Mouse (Mus musculus) lung, postnatal 25 days (tissue): ENCODE data around the gene Zfp512b.

ENCODE experiments used
- DNase-seq: peaks from one replicate; pipeline ENCODE4 v3.0.0; 2022; ENCODE audit warnings: low spot score

Gene Zfp512b

DNA sequence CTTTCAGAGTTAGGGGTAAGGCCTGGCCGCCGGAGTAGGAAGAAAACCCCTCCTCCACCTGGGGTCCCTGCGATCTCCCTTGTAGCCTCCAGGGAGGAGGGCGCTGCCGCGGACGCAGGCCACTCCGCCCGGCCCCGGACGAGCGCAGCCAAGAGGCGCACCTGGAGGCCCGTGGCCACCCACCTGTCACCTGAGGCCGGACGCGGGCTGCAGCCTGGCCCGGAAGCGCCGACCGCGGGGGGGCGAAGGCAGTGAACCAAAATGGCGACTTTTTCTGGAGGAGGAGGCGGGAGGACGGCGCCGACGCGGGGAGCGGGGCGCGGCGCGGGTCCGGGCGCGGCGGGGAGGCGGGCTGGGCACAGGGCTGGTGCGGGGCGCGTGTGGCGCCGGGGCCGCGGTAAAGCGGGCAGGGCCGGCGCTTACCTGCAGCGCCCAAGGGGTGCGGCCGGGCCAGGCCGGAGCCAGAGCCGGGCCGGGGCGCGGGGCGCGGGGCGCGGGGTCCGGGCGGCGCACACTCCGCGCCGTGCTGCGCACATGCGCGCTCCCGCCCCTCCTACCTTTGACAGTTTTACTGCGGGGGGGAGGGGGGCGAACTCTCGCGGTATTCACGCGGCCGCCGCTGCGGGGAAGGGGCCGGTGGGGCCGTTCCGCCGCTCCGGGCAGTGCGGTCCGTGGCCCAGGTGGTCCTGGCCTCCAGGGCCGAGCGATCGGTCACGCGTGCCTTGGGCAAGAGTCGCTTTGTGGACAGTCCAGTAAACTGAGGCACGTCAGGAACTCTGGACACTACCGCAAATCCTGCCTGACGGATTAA is at the start of gene Zfp512b:
TSS of gene Zfp512b (minus strand) at position 573 of the 811 bp plus-strand sequence.
- peak; percentile 66 for DNase-seq

DNA sequence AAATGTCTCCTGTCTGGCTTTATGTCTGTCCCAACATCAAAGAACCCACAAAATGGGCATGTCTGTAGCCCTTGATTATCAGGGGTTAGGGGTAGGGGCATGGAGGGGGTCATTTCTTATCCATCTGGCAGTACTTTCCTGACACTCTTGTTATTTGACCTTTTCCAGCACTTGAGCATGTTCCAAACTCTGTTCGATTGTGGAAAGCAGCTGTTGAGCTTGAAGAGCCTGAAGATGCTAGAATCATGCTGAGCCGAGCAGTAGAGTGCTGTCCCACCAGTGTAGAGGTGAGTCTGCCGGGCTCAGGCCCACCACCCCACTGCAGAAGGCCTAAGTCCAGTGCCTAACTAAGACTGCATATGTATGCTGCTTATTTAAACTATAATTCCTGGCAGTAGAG is 43.3 kb upstream of the Zfp512b start:
- no peak for DNase-seq

DNA sequence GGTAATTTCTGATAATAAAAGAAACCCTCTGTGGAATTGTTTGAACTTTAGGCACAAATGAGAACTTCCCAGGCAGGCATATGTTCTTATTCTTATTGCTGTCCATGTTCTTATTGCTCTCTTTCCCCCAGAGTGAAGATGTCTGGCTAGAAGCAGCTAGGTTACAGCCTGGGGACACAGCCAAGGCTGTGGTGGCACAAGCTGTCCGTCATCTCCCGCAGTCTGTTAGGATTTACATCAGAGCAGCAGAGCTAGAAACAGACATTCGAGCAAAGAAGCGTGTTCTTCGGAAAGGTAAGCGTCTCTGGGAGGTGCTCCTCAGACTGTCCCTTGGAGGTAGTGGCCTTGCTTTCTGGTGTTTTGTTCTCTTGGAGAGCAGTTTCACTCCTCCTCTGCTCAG is 40.0 kb upstream of the Zfp512b start:
- no peak for DNase-seq

DNA sequence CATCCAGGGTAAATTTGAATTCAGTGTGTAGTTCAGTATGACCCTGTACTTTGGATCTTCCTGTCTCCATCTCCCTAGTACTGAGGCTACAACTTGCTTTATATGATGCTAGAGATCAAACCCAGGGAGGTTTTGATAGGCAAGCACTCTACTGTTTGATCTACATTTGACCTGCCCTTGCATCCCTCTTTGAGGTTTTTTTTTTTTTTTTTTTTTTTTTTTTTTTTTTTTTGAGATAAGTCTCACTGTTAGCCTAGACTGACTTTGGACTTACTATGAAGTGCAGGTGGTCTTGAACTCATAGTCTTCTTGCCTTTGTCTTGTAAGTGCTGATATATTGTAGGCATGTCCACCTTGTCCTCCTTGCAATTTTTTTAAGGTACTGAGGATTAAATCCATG is 35.9 kb upstream of the Zfp512b start:
- DNase-seq: no peak

DNA sequence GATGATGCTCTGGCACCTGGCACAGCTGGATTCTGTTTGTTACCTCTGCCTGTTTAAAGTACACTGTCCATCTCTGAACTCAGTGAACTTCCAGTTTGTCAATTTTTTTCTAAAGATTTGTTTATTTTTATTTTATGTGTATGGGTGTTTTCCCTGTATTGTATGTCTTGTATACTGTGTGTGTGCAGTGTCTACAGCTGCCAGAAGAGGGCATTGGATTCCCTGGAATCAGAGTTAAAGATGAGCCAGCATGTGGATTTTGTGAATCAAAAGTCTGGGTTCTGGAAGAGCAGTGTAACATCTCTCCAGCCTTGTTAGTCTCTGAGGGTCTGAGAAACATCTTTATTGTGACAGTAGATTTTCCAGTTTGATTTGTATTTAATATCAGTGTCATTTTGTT is 30.8 kb upstream of the Zfp512b start:
- no peak for DNase-seq

DNA sequence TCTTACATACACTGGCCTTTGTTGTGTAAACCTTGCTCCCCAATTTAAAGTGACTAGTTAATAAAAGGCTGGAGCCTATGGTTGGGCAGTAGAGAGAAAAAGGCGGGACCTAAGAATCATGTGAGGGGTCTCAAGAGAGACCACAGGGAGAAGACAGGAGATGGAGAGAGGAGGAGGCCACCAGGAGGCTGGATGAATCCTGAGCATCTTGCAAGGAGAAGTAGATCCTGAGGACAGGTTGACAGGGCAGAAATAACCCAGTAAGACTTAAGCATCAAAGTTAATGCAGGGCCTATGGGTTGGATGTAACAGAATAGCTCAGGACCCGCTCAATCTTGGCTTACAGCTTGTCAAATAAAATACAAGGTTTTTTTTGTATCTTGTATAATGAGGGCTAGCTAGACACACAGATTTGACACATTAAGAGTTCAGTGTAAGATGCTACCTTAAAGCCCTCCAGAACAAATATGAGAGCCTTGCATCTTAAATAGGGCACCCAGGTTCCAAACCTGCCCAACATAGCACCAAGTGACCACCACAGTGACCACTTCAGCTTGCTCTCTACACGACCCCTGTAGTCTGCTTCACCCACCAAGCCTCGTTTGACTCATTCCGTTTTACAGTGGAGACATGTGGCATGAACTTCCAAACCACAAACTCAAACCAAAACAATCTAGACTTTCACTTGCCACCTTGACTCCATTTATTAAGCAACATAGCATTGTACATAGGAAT is 26.3 kb upstream of the Zfp512b start:
- DNase-seq: no peak

DNA sequence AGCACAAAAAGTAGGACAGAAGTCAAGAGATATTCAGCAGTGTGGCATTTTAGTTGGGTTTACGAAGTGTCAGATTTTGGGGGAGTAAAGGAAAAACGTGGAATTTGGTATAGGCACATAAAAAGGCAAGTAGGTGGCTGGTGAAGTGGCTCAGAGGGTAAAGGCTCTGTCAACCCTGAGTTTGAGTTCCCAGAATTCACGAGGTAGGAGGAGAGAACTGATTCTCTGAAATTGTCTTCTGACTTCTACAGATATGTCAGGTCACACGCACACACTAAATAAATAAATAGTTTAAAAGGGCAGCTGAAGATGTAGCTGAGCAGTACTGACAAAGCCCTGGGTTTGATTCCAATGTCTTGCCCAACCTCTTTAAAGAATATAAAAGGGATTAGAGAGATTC is 9.8 kb upstream of the Zfp512b start:
- DNase-seq: no peak

DNA sequence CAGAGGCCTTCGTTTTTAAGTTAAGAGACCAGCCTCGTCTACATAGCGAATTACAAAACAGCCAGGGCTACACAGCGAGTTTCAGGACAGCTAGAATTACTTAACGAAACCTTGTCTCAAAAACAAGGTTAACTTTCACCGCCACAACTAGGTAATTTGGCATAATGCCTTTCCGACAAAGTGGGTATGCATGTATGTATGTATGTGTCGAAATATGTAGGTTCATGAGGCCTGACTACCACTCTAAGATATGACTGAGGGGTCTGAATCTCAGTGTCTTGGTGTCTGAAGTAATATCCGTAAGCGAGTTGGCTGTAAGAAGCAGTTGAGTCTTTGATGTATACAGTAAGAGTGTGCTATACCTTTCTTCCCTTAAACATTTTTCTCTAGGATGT is 9.1 kb upstream of the Zfp512b start:
- no peak for DNase-seq

DNA sequence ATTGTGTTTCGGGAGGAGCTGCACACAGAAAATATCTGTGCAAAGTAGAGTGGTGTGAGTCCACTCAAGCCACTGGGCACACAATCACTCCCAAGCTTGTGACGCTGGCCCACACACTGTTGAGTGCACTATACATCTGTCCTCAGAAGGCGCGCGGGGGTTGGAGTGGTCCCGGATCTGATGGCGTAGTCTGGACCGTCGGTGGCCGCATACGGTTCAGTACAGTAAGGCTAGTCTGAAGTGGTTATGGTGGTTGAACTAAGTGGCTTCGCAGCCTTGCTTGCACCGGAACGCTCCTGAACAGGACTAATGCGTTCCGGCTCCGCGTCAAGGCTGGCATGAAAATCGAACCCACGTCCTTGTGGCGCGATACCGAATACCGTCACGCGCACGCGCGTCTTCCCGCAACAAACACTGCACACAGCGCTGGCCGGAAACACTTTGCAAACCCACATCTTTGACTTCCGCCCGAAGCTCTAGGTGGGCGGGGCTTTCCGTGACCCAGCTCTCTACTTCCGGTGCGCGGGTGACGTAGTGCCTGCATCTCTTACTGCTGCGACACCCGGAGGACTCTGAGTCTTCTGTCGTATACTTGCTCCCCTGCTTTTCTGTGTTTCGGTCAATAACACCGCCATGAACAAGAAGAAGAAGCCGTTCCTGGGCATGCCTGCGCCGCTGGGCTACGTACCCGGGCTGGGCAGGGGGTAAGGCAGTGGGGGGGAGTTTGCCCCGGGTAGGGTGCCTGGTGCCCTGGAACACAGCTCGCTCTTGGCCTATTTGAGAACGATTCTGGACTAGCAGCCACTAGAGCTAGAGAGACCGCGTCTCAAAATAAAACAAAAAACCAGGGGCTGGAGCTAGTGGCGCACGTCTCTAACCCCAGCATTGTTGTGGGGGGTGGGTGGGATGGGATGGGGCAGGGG is 8.5 kb upstream of the Zfp512b start:
- peak; percentile 97 for DNase-seq

DNA sequence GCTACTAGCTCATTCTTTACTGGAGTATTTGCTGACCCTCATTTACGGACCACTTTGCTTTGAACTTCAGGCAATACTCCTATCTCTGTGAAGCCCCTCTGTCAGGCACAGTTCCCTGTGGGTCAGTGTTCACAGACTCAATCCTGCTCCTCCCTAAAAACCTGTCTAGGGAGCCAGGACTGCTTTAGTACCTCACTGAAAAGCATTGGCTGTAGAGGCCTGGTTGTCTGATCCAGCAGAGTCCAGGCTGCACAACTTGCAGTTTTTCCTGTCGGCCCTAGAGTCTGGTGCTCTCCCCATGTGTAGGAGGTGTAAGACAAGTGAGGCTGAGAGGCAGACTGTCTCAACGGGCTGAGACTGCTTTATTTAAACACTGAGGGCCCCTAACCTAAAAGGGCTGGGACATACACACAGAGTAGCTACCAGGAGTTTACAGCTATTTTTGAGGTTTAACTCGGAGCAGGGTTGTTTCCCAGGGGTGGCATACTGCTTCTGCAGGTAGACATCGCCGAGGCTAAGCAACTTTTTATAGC is 7.7 kb upstream of the Zfp512b start:
- no peak for DNase-seq

DNA sequence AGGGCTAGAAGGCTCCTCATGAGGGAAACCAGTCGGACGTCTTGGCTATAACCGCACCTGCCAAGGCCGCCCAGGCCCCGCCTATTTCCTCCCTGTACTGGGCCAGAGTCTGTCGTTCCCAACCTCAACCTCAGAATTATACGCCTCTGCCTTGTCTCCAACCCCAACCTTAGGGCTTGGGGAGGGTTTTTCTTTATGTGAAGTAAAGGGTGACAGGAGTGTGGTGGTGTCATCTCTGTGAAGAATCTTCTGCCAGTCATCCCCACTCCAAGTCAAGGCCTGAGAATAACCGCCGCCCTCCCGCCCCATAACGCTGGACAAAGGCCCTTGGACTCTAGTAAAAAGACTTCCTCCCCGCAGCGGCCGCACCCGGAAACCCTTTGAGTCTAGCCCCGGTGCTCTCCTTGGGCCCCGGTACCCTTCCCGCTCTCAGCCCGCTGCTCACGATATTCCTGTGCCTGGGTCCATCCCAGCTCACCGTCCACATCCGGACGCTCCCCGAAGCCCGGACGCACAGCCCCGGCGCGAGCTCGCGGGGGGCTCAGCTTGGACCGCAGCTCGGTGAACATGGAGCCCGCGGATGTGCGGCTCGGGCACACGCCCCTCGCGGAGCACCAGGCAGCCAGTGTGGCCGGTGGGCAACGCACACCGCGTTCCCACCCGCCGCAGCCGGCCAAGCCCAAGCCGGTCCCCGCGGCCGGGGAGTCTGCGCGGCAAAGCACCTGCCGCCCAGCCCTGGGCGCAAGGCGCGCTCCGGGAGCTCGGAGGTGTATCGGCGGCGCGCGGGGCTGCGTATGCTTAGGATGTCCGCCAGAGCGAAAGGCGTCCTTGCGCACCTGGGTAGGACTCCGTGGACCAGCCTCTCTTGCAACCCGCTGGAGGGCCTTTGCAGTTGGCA is 6.1 kb upstream of the Zfp512b start, which contains the start of gene Samd10:
TSS of gene Samd10 (minus strand) at position 759 of the 898 bp plus-strand sequence.
- DNase-seq: peak; percentile 68

DNA sequence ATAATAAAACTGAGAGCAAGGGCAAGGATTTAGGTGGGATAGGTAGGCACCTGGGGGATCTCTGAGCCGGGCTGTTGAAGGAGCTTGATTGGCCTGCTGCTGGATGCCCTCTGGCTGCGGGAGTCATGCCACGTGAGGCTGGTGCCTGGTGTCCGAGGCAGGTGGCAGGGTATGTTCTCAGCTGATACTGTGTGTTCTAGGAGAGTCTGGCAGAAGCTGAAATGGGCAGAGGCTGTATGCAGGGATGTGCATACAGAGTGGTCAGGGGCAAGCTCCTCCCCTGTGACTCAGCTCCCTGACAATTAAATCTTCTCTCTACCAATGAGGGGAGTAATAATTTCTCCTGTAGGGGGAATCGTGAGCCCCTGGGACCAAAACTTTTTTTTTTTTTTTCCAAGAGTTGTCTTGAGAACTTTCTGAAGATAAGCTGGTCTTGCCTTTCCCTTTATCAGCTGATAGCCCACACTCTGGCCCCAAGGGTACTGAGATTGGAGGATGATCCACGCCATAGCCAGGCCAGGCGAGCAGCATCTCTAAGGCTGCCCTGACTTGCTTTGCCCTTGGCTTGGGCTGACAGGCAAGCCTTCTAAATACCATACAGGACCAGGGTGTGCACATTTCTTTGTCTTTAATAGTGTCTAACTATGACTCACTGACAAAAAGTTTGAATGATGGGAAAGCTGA is 4.9 kb upstream of the Zfp512b start:
- DNase-seq: no peak

DNA sequence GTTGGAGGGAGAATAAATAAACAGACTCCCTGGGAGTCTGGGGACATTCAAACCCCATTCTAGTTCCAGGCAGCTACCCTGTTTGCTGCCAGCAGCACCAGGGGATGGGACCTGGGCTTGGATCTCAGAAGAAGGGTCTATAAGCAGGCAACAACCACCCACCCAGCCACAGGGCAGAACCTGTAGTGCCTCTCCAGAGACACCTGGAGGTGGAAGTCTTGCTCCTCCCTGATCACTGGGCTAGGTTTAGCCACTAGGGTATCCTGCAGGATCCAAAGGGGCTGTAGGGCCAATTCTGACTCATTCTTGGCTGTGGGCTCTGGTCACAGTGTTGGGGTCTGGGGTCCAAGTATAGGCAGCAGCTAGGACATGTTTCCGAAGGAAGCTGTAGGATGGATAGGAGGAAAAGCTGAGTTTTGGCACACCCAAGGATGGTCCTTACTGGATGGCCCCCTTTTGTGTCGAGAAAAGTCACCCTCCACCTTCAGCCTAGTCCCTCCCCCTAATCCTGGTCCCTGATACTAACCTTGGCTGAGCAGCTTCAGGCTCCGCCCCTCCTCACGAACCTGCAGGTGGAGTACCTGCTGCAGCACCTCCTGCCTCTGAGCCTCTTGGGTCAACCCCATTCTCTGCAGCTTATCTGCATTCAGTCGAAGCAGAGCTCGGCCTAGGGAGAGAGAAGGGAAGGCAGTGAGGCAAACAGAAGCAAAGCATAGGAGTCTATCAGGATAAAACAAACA is 3.8 kb upstream of the Zfp512b start:
- DNase-seq: no peak

DNA sequence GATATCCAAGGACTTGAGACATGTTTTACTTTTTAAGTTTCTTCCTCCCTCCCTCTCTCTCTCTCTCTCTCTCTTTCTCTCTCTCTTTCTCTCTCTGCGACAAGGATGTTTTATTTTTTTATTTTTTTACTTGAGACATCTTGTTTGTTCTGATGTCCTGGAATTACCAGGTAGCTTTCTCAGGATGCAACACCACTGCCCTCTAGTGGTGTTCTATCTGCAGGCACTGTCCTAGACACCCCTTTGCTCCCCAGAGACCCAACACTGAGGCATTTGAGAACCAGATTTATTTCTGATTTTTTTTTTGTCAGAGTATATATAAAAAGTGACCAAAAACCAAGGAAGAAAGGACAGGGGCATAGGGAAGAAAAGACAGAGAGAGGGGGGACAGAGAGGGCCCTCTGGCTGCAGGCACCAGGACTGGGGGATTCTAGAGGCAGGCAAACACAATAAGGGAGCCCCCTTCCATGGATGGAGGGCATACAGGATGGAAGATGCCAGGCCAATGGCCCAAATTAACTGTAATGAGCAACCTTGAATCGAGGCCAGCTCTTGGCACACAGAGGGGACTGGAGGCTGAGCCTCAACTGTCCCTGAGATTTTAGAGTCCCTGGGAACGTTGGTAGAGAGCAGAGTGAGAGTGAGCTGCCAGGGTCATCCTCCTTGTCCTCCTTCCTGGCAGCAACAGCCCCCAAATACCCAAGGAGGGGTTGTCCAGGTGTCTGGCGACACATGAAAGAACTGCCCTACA is 2.5 kb upstream of the Zfp512b start:
- peak; percentile 56 for DNase-seq

DNA sequence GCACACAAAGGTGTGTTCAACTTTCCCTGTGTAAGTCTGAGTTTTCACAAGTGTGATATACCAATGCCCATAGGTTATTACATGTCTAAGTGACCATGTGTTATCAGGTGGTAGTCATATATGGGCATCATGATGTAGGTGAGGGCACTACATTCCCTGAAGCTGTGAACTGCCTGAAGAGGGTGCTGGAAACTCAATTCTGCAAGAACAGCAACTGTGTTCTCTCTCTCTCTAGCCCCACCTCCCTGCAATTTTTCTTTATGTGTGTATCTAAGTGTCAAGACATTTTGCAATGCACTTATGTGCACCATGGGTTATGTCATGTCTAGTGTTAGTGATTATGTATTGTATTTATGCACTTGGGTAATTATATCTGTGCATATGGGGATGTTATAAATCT is 1.3 kb upstream of the Zfp512b start:
- DNase-seq: no peak

DNA sequence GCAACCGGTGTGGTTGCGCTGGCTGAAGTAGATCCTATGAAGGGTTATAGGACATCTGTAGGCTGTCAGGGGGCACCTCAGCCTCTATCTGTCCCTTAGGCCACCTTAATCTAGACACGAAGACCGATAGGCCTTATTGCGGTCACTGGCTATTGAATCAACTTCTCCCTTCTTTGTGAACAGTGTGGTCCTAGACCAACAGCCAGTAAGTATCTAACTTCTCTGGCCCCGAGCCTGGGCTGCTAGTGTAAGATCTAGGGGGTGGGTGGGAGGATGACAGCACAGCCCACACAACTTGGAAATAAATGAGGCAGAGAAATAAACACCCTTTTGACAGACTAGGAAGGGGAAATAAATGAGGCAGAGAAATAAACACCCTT is 429 bp upstream of the Zfp512b start:
- DNase-seq: no peak

DNA sequence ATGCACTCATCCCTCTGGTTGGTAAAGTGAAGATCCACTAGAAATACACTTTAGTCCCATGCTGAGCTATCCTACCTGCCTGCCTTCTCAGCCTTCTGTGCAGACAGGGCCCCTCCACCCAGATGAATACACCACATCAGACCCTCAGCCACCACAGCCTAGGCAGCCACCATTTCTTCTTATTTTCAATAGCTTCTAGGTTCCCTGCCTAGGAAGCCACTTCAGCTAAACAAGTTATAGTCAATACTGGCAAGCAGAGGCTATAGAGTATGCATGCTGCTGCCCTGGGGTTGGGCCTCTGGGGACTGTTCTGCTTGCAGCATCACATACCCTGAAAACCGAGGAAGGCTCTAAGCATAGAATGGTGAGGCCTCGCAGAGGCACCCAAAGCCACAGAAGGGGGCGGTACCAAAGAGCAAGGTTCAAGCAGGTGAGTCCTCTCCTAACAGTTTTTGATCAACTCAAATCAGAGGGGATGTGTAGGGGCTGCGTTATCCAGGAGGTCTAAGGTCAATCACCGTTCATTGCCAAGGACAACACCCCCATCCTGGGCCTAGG is 996 bp downstream of the Zfp512b start, which contains the start of gene Prpf6:
TSS of gene Prpf6 (plus strand) at position 341 of the 558 bp plus-strand sequence.
- no peak for DNase-seq

DNA sequence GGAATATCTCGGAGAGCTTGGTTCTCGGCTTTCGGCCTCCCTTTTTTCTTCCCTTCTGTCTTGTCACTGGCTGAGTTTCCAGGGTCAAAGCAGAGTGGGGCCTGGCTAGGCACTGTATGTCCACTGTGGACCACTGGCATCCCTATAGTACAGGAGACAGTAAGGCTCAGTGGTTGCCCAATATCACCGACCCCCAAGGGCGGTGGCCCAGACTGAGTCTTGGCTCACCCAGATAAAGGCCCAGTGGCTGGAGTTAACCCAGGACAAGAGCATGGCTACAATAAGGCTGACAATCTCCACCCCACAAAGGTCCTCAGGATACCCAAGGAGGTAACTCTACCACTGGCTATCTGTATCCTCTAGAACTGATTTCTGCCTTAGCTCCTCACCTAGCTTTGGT is 2.1 kb downstream of the Zfp512b start:
- DNase-seq: no peak

DNA sequence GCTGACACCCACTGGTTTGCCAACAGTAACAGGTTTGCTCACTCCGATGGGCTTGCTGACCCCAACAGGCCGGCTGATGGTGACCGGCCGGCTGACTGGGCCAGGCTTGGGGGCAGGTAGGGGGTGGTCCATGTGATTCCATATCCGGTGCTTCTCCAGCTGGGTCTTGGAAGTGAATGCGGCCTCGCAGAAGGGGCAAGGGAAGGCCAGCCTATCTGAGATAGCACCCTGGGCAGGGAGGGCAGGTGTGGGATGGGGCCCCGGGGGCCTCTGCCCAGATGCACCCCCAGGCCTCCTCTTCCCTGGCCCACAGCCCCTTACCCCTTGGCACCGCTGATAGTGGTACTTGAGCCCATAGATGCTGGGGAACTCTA is 2.9 kb downstream of the Zfp512b start:
- no peak for DNase-seq
